Mouse (Mus musculus): Measurements from ENCODE around the gene Ttc7.

Gene Ttc7

DNA sequence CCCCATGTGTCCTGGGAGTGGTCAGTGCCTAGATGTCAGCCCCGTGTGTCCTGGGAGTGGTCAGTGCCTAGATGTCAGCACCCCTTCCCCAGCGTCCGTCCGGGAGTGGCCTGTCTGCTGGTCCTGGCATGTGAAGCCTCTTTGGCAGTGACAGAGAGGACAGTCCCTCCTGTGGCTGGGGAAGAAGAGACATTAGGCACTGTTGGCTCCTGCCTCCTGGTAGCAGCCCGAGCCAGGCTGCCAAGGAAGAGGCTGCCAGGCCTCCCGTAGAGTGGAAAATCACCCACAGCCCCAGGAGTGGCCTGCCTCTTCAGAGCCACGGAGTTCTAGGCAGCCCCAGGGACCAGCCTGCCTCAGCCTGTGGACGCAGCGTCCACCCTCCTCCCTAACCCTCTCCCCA is 35.3 kb downstream of the Ttc7 start:
- no peak for TF ChIP-seq GATA4 (IDR thresholded peaks at IDR 0.05; ENCODE audit: insufficient replicate concordance, low read length)

DNA sequence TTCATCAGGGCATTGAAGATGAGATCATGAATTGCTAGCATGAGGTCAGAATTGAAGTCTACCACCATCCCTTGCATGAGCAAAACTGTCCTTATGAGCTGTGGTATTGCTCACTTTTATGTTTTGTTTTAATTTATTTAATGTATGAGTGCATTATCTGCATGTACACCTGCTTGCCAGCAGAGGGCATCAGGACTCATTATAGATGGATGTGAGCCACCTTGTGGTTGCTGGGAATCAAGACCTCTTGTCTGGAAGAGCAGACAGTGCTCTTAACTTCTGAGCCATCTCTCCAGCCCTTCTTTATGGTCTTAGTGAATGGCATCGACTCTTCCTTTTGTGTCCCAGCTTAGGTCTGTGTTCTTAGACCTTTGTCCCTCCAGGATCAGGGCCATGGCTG is 39.0 kb downstream of the Ttc7 start:
- TF ChIP-seq GATA4 (IDR thresholded peaks at IDR 0.05; ENCODE audit: insufficient replicate concordance, low read length): no peak

DNA sequence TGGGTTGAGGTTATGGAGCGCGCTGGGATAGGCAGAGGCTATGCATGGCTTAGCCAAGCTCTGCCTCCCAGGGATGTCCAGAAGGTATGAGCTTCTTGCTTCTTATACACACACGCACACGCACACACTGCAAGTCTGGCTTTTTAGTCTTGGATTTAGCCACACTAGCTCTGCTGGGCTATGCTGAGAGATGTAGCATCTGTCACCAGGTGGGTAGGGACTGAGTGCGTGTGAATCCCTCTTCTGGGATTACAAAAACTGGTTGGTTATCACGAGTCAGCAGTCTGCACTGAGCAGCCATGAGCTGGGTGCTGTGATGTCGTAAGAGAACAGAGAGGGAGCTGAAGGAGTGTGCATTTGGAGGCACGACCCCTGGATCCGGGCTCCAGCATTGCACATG is 40.5 kb downstream of the Ttc7 start:
- TF ChIP-seq GATA4 (IDR thresholded peaks at IDR 0.05; ENCODE audit: insufficient replicate concordance, low read length): no peak

DNA sequence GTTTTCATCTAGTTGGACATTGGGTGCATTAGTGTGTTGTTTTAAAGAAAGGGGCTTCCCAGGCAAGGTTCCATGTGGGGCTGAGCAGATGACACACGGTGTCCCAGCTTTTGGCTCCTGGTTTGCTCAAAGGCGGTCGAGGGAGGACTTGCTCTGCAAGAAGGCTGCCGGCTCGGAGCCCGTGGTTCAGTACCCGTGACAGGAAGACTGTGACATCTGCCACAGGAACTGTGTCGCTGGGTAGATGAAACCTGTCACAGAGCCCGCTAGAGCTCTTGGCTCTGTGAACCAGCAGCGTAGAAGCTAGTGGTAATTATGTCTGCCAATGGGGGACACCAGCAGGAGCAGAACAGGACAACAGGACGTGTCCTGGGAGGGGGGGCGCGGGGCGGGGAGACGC is 42.8 kb downstream of the Ttc7 start:
- TF ChIP-seq GATA4 (IDR thresholded peaks at IDR 0.05; ENCODE audit: insufficient replicate concordance, low read length): no peak

DNA sequence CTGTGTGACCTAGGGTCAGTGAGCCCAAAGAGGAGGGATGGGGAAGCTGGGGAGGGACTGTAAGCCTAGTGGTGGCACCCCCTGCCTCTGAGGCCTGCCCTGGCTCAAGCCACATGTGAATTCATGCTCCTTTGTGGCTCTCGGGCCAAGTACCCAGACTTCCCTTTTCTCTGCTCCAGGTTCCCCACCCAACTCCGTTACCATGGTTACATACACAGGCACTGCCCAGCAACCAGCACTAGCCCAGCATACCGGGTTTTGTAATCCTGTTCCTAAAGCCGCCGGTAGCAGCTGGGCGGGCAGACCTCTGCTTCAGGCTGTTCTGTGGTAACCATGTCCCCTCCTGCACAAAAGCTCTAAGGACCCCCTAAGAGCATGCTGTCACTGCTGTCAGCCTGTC is 44.3 kb downstream of the Ttc7 start:
- no peak for TF ChIP-seq GATA4 (IDR thresholded peaks at IDR 0.05; ENCODE audit: insufficient replicate concordance, low read length)

DNA sequence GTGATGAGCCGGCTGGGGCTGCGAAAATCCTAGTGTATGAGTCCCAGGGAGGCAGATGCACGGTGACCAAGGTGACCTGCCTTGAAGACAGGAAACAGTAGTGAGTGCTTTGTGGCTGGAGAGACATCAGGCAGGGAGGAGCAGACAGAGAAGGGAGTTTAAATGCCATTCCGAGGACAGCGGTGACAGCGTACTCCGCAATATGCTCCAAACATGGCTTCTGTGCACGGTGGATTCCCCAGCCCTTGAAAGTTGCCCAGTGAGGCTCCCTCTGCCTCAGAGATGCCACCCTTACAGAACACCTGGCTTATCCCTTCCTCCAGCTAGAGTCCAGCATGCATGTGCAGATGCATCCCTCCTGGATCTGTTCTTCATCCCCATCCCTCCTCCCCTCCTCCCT is 45.0 kb downstream of the Ttc7 start:
- no peak for TF ChIP-seq GATA4 (IDR thresholded peaks at IDR 0.05; ENCODE audit: insufficient replicate concordance, low read length)

DNA sequence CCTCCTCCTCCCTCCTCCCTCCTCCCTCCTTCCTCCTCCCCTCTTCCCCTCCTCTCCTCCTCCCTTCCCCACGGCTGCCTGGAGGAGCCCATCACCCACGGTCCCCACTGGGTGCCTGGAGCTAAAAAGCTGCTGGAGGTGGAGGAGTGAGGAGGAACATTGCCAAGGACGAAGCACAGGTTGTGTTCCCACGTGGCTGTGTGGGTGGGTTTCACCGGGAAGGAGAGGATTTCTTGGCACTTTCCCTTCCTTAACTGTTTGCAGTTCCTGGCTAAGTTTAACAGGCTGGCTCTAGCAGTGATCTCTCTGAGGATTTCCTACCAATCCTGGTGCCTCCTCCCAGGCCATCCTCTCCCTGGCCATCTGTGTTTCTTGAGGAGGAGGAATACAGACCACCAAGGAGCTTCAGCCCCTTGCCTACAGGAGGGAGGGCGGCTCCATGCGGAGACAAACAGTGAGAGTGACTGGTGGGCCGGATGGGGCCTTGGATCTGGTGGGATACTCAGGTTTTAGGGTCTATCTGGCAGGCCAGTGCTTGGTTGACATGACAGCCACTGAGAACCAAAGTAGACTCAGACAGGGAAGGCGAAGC is 45.6 kb downstream of the Ttc7 start:
- TF ChIP-seq GATA4 (IDR thresholded peaks at IDR 0.05; ENCODE audit: insufficient replicate concordance, low read length): no peak

DNA sequence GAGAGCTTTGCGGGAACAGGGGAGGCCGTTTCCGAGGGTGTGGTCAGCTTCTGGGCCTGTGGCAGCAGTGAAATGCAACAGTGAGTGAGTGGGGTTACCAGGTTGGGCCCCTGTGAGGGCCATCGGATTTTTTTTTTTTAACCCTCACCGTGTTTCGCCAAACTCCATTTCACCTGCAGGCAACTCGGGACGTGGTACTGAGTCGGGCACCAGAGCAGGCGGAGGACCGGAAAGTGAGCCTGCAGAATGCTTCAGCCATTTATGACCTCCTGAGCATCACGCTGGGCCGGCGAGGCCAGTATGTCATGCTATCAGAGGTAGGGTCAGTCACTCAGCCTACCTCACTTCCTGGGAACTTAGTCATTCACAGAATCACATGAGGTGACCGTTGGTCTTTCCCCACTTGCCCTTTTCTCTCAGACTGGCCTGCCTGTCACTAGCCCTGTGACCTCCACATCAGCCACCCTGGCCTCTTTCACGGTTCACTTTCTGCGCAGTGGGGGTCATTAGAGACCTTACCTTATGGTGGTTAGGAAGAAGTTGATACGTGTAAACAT is 46.5 kb downstream of the Ttc7 start:
- TF ChIP-seq GATA4 (IDR thresholded peaks at IDR 0.05; ENCODE audit: insufficient replicate concordance, low read length): no peak

DNA sequence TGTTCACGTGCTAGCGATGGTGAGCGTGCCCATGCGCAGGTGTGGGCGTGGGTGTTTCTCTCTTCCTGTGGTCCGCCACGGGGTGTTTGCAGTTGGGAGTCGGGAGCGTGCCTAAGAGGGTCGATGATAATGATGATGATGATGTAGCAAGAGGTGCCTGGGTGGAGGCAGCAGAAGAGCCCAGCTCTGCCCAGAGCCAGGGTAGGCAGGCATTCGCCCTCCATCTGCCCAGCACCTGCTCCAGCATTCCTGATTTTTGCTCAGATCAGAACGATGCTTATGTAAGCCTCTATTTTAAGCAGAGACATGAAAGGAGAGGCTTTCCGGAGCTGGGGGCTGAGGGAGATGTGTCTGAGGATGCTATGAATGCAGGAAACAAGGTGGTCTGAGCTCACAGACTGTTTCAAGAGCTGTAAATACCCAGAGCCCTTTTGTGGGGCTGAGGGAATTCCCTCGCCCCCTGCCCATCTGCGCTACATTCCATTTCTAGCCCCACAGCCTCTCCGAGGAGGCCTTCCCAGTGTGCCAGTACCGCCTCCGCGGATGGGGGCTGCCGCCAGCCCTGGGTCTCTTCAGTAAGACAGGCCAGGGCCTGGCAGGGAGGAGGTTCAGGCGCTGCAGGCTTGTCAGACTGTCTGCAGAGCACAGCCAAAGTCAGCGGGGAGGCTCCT is 47.7 kb downstream of the Ttc7 start:
- no peak for TF ChIP-seq GATA4 (IDR thresholded peaks at IDR 0.05; ENCODE audit: insufficient replicate concordance, low read length)

DNA sequence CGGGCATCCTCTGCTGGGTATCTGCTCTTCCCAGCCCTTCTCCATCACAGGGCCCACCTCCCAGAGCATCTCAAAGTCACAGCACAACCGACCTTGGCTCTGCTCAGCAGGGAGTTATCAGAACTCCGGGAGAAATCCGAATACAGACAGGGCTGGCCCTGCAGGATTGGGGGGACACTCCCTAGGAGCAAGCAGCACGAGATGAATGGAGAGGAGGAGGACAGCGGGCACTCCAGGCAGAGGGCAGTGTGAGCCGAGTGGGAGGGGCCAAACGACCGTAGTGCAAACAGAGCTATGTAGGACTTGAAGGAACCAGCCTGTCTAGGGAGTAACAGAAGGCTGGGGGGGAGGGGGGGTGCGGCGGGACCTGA is 48.2 kb downstream of the Ttc7 start:
- no peak for TF ChIP-seq GATA4 (IDR thresholded peaks at IDR 0.05; ENCODE audit: insufficient replicate concordance, low read length)

DNA sequence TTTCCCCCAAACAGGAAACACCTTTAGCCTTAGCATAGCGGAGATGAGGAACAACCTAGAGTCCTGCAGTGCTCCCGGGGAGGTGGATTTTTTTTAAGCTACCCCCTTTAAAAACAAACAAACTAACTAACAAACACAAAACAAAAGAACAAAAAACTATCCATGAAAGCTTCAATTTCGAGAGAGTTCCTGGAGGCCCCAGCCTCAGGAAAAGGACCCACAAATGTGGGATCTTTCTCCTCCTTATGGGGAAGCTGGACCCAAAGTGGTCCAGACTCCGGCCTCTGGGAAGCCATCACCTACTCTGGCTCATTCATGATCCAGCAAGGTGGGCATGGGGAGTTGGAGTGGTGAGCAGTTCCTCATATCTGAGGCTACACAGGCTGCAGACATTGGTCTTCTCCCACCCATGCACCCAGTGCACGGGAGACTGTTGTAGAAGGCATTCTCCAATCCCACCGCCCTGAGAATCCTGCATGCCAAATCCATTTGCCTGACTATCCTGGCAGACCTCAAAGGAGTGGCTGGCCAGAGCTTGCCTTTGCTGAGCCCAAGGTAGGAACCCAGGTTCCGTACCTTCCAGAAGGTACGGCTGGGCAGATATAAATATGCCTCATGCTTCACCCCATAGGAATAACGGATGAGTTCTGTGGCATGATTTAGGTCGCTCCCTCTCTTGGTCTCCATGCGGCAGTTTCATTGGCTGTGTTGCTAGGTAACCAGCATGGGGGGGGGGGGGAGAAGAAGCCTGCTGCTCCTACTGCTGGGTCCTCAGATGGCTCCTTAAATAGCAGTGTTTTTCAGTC is 48.9 kb downstream of the Ttc7 start:
- no peak for TF ChIP-seq GATA4 (IDR thresholded peaks at IDR 0.05; ENCODE audit: insufficient replicate concordance, low read length)

DNA sequence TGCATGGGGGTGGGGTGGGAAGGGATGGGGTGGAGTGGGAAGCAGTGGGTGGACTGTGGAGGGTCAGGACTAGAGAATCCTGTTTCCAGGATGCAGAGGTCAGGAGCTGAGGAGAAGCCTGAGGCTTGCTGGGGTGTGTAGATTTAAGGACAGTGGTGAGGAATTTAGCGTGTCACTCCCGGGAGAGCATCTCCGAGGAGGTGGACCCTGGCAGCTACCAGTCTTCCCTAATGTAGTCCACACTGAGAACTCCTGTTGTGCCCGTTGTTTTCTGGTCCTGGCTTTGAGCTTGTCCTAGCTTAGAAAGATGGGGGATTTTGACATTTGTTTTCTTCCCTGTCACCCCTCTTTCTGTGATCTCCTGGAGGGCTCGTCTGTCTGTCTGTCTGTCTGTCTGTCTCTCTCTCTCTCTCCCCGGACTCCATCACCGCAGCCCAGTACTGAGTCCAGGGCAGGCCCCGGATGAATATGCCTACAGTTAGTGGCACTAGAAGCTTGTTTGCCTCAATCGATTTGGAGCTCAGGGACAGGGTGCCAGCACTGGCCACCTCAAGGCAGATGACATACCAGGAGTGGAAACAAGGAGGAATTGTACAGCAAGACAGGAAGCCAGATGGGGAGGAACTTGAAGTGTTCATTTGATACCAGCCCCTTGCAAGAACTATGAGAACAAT is 49.6 kb downstream of the Ttc7 start:
- no peak for TF ChIP-seq GATA4 (IDR thresholded peaks at IDR 0.05; ENCODE audit: insufficient replicate concordance, low read length)

DNA sequence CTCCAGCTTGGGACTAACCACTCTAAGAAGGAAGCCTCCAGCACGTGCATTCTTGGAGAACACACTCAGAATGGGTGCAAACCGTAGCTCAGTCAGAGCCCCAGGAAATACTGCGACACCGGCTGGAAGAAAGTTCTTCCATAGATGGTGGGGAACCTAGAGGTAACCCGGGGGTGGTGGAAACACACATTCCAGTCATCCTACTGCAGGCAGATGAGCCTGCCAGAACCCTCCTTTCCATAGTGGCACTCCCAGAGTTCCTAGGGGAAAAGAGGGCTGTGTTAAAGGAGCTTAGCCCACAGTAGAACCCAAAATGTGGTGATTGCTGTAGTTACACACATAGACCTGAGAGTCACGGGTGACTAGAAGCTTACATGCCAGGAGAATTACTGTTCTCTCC is 50.2 kb downstream of the Ttc7 start:
- TF ChIP-seq GATA4 (IDR thresholded peaks at IDR 0.05; ENCODE audit: insufficient replicate concordance, low read length): no peak

DNA sequence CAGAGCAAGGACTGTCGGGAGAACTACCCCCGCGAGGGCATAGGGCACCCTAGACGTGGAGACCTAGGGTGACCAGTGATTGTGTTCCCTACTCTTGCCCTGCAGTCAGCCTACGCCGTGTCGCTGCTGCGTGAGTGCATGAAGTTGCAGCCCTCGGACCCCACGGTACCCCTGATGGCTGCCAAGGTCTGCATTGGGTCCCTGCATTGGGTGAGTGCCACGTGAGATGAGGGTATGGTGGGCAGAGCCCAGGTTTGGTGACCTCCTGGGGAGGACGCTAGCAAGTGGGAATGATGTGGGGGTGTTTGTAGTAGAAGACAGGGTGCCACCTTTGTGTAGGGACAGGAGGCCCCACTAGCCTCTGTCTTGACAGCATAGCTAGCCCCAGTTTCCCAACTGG is 51.5 kb downstream of the Ttc7 start:
- no peak for TF ChIP-seq GATA4 (IDR thresholded peaks at IDR 0.05; ENCODE audit: insufficient replicate concordance, low read length)

DNA sequence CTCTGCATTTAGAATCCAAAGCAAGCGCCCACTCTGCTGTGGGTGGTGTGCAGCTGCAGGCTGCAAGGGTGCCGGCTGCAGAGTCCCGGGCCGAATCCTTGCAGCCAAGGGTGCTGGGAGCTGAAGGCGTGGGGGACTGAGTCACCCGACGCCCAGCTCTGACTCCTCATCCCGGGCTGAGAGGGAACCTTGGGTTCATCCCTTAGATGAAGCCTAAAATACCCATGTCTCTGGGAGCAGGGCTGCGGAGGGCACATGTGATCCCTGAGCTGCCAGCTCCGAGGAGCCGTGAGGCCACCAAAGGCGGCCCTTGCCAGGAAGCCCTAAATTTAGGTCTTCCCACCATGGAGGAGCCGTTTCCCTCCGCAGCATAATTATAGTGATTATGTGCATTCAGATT is 52.5 kb downstream of the Ttc7 start:
- no peak for TF ChIP-seq GATA4 (IDR thresholded peaks at IDR 0.05; ENCODE audit: insufficient replicate concordance, low read length)

DNA sequence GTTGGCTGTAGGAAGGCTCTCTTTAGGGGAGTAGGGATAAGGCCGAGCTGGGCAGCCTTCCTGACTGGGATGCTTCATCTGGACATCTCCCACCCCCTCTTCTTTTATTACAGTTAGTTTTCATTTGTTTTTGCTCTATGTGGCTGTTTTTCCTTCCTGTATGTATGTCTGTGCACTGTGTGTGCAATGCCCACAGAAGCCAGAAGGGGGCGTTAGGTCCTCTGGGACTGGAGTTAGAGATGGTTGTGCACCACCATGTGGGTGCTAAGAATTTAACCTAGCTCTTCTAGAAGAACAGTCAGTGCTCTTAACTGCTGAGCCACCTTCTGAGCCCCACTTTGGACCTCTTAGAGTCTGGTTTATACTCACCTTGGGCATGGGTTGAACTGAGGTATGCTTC is 53.0 kb downstream of the Ttc7 start:
- no peak for TF ChIP-seq GATA4 (IDR thresholded peaks at IDR 0.05; ENCODE audit: insufficient replicate concordance, low read length)
